Mouse (Mus musculus) G1E (cell line): ENCODE measurements around the gene Entpd8.

Experiments
- CTCF ChIP-seq: IDR thresholded peaks from 2 replicates; pipeline ENCODE4 v1.5.1; 2012; ENCODE audit warnings: low read depth, low read length, inconsistent platforms, mixed read lengths
- GATA1 ChIP-seq: IDR thresholded peaks from 2 replicates; pipeline ENCODE4 v1.6.1; 2012; ENCODE audit warnings: borderline replicate concordance, low read length, inconsistent platforms, mixed read lengths
- POLR2AphosphoS5 ChIP-seq: IDR thresholded peaks from 2 replicates; pipeline ENCODE4 v1.6.1; 2012; ENCODE audit warnings: low read depth, low read length, inconsistent platforms; ENCODE audit not compliant: insufficient replicate concordance
- TAL1 ChIP-seq: conservative IDR thresholded peaks from 2 replicates; pipeline ENCODE4 v1.6.1; 2012; ENCODE audit warnings: low read depth, low read length, inconsistent platforms, mixed read lengths

DNA sequence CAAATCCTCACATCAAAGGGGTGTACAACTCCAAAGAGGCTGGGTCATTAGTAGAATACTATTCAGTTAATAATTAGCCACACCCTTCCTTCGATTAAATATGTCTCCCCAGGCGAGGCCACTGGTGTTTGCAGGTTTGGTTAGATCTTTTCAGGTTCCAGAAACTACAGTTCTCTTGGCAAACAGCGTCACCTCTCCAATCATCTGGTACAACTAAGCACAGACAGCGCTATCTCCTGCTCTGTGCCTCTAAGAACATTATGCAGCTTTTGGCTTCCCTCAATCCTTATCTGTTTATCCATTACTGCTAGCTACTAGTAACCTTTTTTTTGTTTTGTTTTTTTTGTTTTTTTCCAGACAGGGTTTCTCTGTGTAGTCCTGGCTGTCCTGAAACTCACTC lies 10.6 kb upstream of the Entpd8 start:
- TF ChIP-seq TAL1 (no peak), CTCF (no peak), POLR2AphosphoS5 (no peak), GATA1 (no peak)
